Mouse (Mus musculus): ENCODE data around the gene Spesp1. TPM values are rescaled to one million over a fixed set of nuclear protein-coding genes. Genes with fewer than 3 reads are reported as not detected.

Spesp1 gene
- polyA plus RNA-seq (2015; fragmentation: Nextera tagmentation; extraction: Ambion mirVana) = not detected in 2 replicates

GRCm38 (mm10) chr9:62281991-62282390 lies at the start of gene Spesp1:
Gene Spesp1 (minus strand): TSS chr9:62282208.
- WGBS = 75% methylated on average over 27 of the region's 27 CpGs

GRCm38 (mm10) chr9:62325965-62326364 lies 44.0 kb upstream of the Spesp1 start:
- no peak for ATAC-seq (ENCODE audit: low read depth)
- Histone ChIP-seq H3K4me2 (ENCODE audit: low read depth, low read length) (no peak overlapping the region), H3K4me3 (ENCODE audit: low read length) (no peak overlapping the region), H3K27ac (ENCODE audit: low read length) (no peak overlapping the region), H3K9me3 (ENCODE audit: control insufficient read depth, low read length) (0 out of 2 replicates have a peak, but pooled peaks cover 1% of the 10 kb centered on the region), H3K36me3 (ENCODE audit: control insufficient read depth, insufficient read depth, low read length) (no peaks in the 10 kb centered on the region), H3K9ac (ENCODE audit: low read length) (no peak overlapping the region), H3K27me3 (ENCODE audit: control insufficient read depth, insufficient read depth, low read depth, low read length) (no peaks in the 10 kb centered on the region), H3K4me1 (replicated peaks; ENCODE audit: control insufficient read depth, insufficient read depth, low read length) (no peaks in the 10 kb centered on the region)
- 71% methylated on average over 3 of the region's 3 CpGs for WGBS

More at GRCm38 (mm10) chr9:62281991-62282390, at the start of gene Spesp1:
- H3K4me1 ChIP-seq (replicated peaks; ENCODE audit: control insufficient read depth, insufficient read depth, low read length) = no peaks in the 10 kb centered on the region
- H3K36me3 ChIP-seq (ENCODE audit: control insufficient read depth, insufficient read depth, low read length) = no peaks in the 10 kb centered on the region
- H3K4me3 ChIP-seq (ENCODE audit: low read length) = no peak within 1 kb of the TSS
- ATAC-seq (ENCODE audit: low read depth) = no peak
- no peak within 1 kb of the TSS for H3K4me2 ChIP-seq (ENCODE audit: low read depth, low read length)
- no peaks in the 10 kb centered on the region for H3K27me3 ChIP-seq (ENCODE audit: control insufficient read depth, insufficient read depth, low read depth, low read length)
- no peak within 1 kb of the TSS for H3K27ac ChIP-seq (ENCODE audit: low read length)
- no peak within 1 kb of the TSS for H3K9ac ChIP-seq (ENCODE audit: low read length)
- H3K9me3 ChIP-seq (ENCODE audit: control insufficient read depth, low read length) = no peaks in the 10 kb centered on the region

DNA sequence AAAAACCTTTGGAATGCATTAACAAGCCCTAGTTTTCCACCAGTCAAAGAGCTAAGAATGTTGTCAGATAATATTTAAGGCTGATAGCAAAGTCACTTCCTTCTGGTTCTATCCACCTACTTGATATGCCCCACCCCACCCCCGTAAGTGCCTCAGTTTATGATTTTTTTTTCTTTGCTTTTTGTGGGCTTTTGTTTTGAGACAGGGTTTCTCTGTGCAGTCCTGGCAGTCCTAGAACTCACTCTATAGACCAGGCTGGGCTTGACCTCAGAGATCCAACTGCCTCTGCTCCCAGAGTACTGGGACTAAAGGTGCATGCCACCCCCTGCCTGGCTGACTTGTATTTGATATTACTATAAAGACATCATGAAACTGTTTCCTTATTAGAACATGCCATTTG lies 41.8 kb upstream of the Spesp1 start:
- ATAC-seq (ENCODE audit: low read depth) = no peak

DNA sequence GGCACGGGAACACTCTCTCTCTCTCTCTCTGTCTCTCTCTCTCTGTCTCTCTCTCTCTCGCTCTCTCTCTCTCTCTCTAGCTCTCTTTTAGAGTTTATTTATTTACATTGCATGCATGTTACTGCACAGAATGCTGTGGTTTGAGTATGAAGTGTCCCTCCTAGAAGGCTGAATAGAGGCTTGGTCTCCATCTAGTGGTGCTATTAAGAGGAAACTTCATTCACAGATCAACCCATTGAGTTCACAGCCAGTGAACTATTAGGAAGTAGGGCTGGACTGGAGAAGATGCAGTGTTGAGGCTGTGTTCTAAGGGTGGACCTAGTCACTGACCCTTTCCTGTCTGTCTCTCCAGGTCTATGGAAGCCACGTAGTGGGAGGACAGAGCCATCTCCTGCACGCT lies 36.7 kb upstream of the Spesp1 start:
- no peaks in the 10 kb centered on the region for H3K4me1 ChIP-seq (replicated peaks; ENCODE audit: control insufficient read depth, insufficient read depth, low read length)
- H3K4me3 ChIP-seq (ENCODE audit: low read length) = no peak overlapping the region
- H3K4me2 ChIP-seq (ENCODE audit: low read depth, low read length) = no peak overlapping the region
- ATAC-seq (ENCODE audit: low read depth) = no peak
- no peaks in the 10 kb centered on the region for H3K36me3 ChIP-seq (ENCODE audit: control insufficient read depth, insufficient read depth, low read length)
- H3K9ac ChIP-seq (ENCODE audit: low read length) = no peak overlapping the region
- 0 out of 2 replicates have a peak, but pooled peaks cover 3% of the 10 kb centered on the region for H3K9me3 ChIP-seq (ENCODE audit: control insufficient read depth, low read length)
- 67% methylated on average over 4 of the region's 4 CpGs for WGBS
- no peak overlapping the region for H3K27ac ChIP-seq (ENCODE audit: low read length)
- no peaks in the 10 kb centered on the region for H3K27me3 ChIP-seq (ENCODE audit: control insufficient read depth, insufficient read depth, low read depth, low read length)

More for the DNA sequence above, 41.8 kb upstream of the Spesp1 start:
- Histone ChIP-seq H3K27me3 (ENCODE audit: control insufficient read depth, insufficient read depth, low read depth, low read length) (no peaks in the 10 kb centered on the region), H3K27ac (ENCODE audit: low read length) (no peak overlapping the region), H3K9ac (ENCODE audit: low read length) (no peak overlapping the region), H3K4me3 (ENCODE audit: low read length) (no peak overlapping the region), H3K9me3 (ENCODE audit: control insufficient read depth, low read length) (0 out of 2 replicates have a peak, but pooled peaks cover 3% of the 10 kb centered on the region), H3K4me1 (replicated peaks; ENCODE audit: control insufficient read depth, insufficient read depth, low read length) (no peaks in the 10 kb centered on the region), H3K36me3 (ENCODE audit: control insufficient read depth, insufficient read depth, low read length) (no peaks in the 10 kb centered on the region), H3K4me2 (ENCODE audit: low read depth, low read length) (no peak overlapping the region)
- 74% methylated on average over 1 of the region's 1 CpGs for WGBS

- no peak overlapping the region for H3K27ac ChIP-seq (ENCODE audit: low read length)
- H3K4me1 ChIP-seq (replicated peaks; ENCODE audit: control insufficient read depth, insufficient read depth, low read length) = no peaks in the 10 kb centered on the region
- no peaks in the 10 kb centered on the region for H3K9me3 ChIP-seq (ENCODE audit: control insufficient read depth, low read length)
- ATAC-seq (ENCODE audit: low read depth) = no peak
- no peaks in the 10 kb centered on the region for H3K27me3 ChIP-seq (ENCODE audit: control insufficient read depth, insufficient read depth, low read depth, low read length)
- no peak overlapping the region for H3K4me3 ChIP-seq (ENCODE audit: low read length)
- no peak overlapping the region for H3K9ac ChIP-seq (ENCODE audit: low read length)
- no peak overlapping the region for H3K4me2 ChIP-seq (ENCODE audit: low read depth, low read length)
- no peaks in the 10 kb centered on the region for H3K36me3 ChIP-seq (ENCODE audit: control insufficient read depth, insufficient read depth, low read length)
- 73% methylated on average over 6 of the region's 6 CpGs for WGBS
Measured at GRCm38 (mm10) chr9:62315556-62315955, 33.5 kb upstream of the Spesp1 start.

DNA sequence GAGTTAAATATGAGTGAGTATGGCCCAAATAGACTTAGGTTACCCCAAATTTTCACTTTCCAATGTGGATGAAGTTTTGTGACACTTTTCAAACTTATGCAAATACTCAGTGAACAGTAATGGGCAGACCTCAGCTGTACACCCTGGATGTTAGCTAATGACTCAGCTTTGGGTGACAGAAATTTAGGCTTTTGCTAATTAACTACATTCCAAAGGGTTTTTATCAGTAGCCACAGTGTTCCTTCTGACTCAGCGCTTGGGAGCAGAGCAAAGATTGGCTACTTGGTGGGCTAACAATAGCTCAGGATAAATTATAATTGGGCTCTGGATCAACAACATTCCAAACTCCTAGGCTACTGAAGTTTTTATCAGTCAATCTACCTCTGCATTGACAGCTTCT lies 14.9 kb upstream of the Spesp1 start:
- H3K4me1 ChIP-seq (replicated peaks; ENCODE audit: control insufficient read depth, insufficient read depth, low read length) = no peaks in the 10 kb centered on the region
- no peak for ATAC-seq (ENCODE audit: low read depth)
- H3K27ac ChIP-seq (ENCODE audit: low read length) = no peak overlapping the region
- H3K9me3 ChIP-seq (ENCODE audit: control insufficient read depth, low read length) = no peaks in the 10 kb centered on the region
- H3K36me3 ChIP-seq (ENCODE audit: control insufficient read depth, insufficient read depth, low read length) = no peaks in the 10 kb centered on the region
- no peak overlapping the region for H3K4me3 ChIP-seq (ENCODE audit: low read length)
- no peak overlapping the region for H3K9ac ChIP-seq (ENCODE audit: low read length)
- H3K4me2 ChIP-seq (ENCODE audit: low read depth, low read length) = no peak overlapping the region
- 66% methylated on average over 1 of the region's 1 CpGs for WGBS
- no peaks in the 10 kb centered on the region for H3K27me3 ChIP-seq (ENCODE audit: control insufficient read depth, insufficient read depth, low read depth, low read length)

- Histone ChIP-seq H3K9ac (ENCODE audit: low read length) (no peak overlapping the region), H3K9me3 (ENCODE audit: control insufficient read depth, low read length) (no peaks in the 10 kb centered on the region), H3K27ac (ENCODE audit: low read length) (no peak overlapping the region), H3K36me3 (ENCODE audit: control insufficient read depth, insufficient read depth, low read length) (no peaks in the 10 kb centered on the region), H3K27me3 (ENCODE audit: control insufficient read depth, insufficient read depth, low read depth, low read length) (no peaks in the 10 kb centered on the region), H3K4me1 (replicated peaks; ENCODE audit: control insufficient read depth, insufficient read depth, low read length) (no peaks in the 10 kb centered on the region), H3K4me3 (ENCODE audit: low read length) (no peak overlapping the region), H3K4me2 (ENCODE audit: low read depth, low read length) (no peak overlapping the region)
- peak; percentile 26; the same call in 1 of the 2 replicates for ATAC-seq (ENCODE audit: low read depth)
- WGBS = 28% methylated on average over 7 of the region's 7 CpGs
Measured at GRCm38 (mm10) chr9:62295006-62295698, 13.1 kb upstream of the Spesp1 start.

DNA sequence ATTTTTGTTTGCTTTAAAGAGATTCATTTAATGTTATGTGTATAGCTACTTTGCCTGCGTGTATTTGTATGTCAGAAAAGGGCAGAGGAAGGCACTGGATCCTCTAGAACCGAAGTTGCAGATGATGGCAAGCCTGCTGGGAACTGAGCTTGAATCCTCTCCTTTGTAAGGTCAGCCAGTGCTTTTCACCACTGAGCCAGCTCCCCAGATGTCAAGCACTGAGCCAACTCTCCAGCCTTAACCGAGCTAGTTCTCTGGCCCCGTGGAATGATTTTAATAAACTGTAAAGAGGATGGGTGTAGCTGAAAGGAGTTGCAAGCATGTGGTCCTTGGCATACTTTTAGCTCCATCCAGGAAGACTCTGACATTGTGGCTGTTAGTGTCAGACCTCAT lies 5.6 kb upstream of the Spesp1 start:
- H3K4me3 ChIP-seq (ENCODE audit: low read length) = no peak overlapping the region
- WGBS = 62% methylated on average over 4 of the region's 4 CpGs
- ATAC-seq (ENCODE audit: low read depth) = no peak

GRCm38 (mm10) chr9:62286967-62287632 lies 5.1 kb upstream of the Spesp1 start:
- Histone ChIP-seq H3K4me2 (ENCODE audit: low read depth, low read length) (no peak overlapping the region), H3K27me3 (ENCODE audit: control insufficient read depth, insufficient read depth, low read depth, low read length) (no peaks in the 10 kb centered on the region), H3K36me3 (ENCODE audit: control insufficient read depth, insufficient read depth, low read length) (no peaks in the 10 kb centered on the region), H3K9me3 (ENCODE audit: control insufficient read depth, low read length) (no peaks in the 10 kb centered on the region), H3K4me1 (replicated peaks; ENCODE audit: control insufficient read depth, insufficient read depth, low read length) (no peaks in the 10 kb centered on the region), H3K27ac (ENCODE audit: low read length) (no peak overlapping the region), H3K4me3 (ENCODE audit: low read length) (no peak overlapping the region), H3K9ac (ENCODE audit: low read length) (no peak overlapping the region)
- WGBS = 40% methylated on average over 4 of the region's 4 CpGs
- no peak for ATAC-seq (ENCODE audit: low read depth)

More for the DNA sequence above, 5.6 kb upstream of the Spesp1 start:
- no peaks in the 10 kb centered on the region for H3K4me1 ChIP-seq (replicated peaks; ENCODE audit: control insufficient read depth, insufficient read depth, low read length)
- no peaks in the 10 kb centered on the region for H3K36me3 ChIP-seq (ENCODE audit: control insufficient read depth, insufficient read depth, low read length)
- no peaks in the 10 kb centered on the region for H3K9me3 ChIP-seq (ENCODE audit: control insufficient read depth, low read length)
- H3K4me2 ChIP-seq (ENCODE audit: low read depth, low read length) = no peak overlapping the region
- H3K27ac ChIP-seq (ENCODE audit: low read length) = no peak overlapping the region
- no peak overlapping the region for H3K9ac ChIP-seq (ENCODE audit: low read length)
- H3K27me3 ChIP-seq (ENCODE audit: control insufficient read depth, insufficient read depth, low read depth, low read length) = no peaks in the 10 kb centered on the region
